Mouse (Mus musculus) heart, embryonic 14.5 days (tissue): ENCODE results near the gene Hsd17b2. TPM values are rescaled to one million over a fixed set of nuclear protein-coding genes. Genes with fewer than 3 reads are reported as not detected.

Experiments used
- ATAC-seq: fragments of 200-750 bp; cut with Nextera tagmentation; 2 replicates; pipeline ENCODE4 v1.8.0; 2017; ENCODE audit warnings: low read depth, moderate TSS enrichment; ENCODE audit not compliant: insufficient number of reproducible peaks, insufficient read depth, low FRiP score
- H3K27ac ChIP-seq, 2 experiments: fragments of 200-500 bp in 1 of 2; fragments of 300-500 bp in 1 of 2; sonication (generic) in 1 of 2; replicated peaks in 1 of 2; 2 replicates each; pipeline ENCODE4 v1.5.1; 2012 to 2014; ENCODE audit warnings: low read depth in 2 of 2, low read length in 2 of 2, control low read depth in 1 of 2, mild to moderate bottlenecking in 1 of 2, mixed read lengths in 1 of 2; ENCODE audit not compliant: control insufficient read depth in 1 of 2, insufficient read depth in 1 of 2
- H3K27me3 ChIP-seq: fragments of 300-500 bp; sonication (generic); 2 replicates; pipeline ENCODE4 v1.6.1; 2014; ENCODE audit warnings: mild to moderate bottlenecking, low read length, control low read depth; ENCODE audit not compliant: control insufficient read depth, insufficient read depth
- H3K36me3 ChIP-seq: fragments of 300-500 bp; sonication (generic); 2 replicates; pipeline ENCODE4 v1.6.1; 2014; ENCODE audit warnings: mild to moderate bottlenecking, control low read depth, low read length, mixed read lengths; ENCODE audit not compliant: control insufficient read depth, insufficient read depth
- H3K4me1 ChIP-seq, 2 experiments: fragments of 200-500 bp in 1 of 2; fragments of 300-500 bp in 1 of 2; sonication (generic) in 1 of 2; 2 replicates each; pipeline ENCODE4 v1.6.1; 2012 to 2014; ENCODE audit warnings: low read length in 2 of 2, control low read depth in 1 of 2, mixed read lengths in 1 of 2; ENCODE audit not compliant: control insufficient read depth in 2 of 2, insufficient read depth in 2 of 2
- H3K4me2 ChIP-seq: fragments of 300-500 bp; sonication (generic); 2 replicates; pipeline ENCODE4 v1.6.1; 2014; ENCODE audit warnings: mild to moderate bottlenecking, low read length
- H3K4me3 ChIP-seq, 2 experiments: fragments of 200-500 bp in 1 of 2; fragments of 300-500 bp in 1 of 2; sonication (generic) in 1 of 2; 2 replicates each; pipeline ENCODE4 v1.5.1; 2012 to 2014; ENCODE audit warnings: low read length in 2 of 2, mild to moderate bottlenecking in 2 of 2, control low read depth in 1 of 2, low read depth in 1 of 2, moderate library complexity in 1 of 2; ENCODE audit not compliant: control insufficient read depth in 1 of 2, insufficient read depth in 1 of 2
- H3K9ac ChIP-seq: fragments of 300-500 bp; sonication (generic); 2 replicates; pipeline ENCODE4 v1.6.1; 2014; ENCODE audit warnings: mild to moderate bottlenecking, low read length
- H3K9me3 ChIP-seq: fragments of 300-500 bp; sonication (generic); 2 replicates; pipeline ENCODE4 v1.6.1; 2016; ENCODE audit warnings: low read length, control low read depth; ENCODE audit not compliant: control insufficient read depth
- WGBS: fragments of 180-500 bp; shearing (Covaris S2); extraction: QIAGEN DNeasy Blood & Tissue Kit; methylation state at CpG from one replicate; pipeline ENCODE4 v1.1.7; 2014; 5-methylcytosine and 5-hydroxymethylcytosine counted together
- polyA plus RNA-seq: library from polyadenylated mRNA; unstranded; fragments of >200 nt; fragmentation: Nextera tagmentation; extraction: Ambion mirVana; gene quantifications from 2 replicates; pipeline ENCODE4 v1.2.1, GENCODE M21; 2014

Gene Hsd17b2
- polyA plus RNA-seq, 1 experiment from 2014 or later, result not detected

DNA sequence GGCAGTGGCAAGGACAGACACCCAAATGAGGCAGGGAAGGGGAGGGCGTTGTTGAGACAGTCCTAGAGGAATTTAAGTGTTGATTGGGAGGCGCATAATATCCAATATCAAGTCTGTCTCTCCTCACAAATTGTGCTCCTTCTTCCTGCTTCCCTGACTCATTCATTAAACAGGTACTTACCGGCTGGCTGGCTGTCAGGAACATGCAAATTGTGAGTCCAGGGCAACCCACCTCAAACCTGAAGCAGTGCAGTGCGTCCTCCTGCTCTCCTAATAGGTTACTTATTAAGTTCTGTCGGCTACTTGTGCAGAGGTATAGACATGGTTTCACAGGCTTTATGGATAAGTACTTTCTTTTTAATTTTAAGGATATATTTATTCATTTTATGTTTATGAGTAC is 103.7 kb downstream of the Hsd17b2 start:
- H3K27ac ChIP-seq, result no peak overlapping the region
- no peaks in the 10 kb centered on the region for H3K9me3 ChIP-seq
- 60% methylated on average over 5 of the region's 5 CpGs for WGBS
- H3K4me3 ChIP-seq, result no peak overlapping the region
- H3K36me3 ChIP-seq, result no peaks in the 10 kb centered on the region
- H3K4me1 ChIP-seq, result peaks cover 9 to 12% of the 10 kb centered on the region in 2 experiments
- no peak for ATAC-seq
- no peak overlapping the region for H3K9ac ChIP-seq
- H3K27me3 ChIP-seq, result no peaks in the 10 kb centered on the region
- no peak overlapping the region for H3K4me2 ChIP-seq

Other genes starting within 250 kb of the Hsd17b2 start
- 5.0 and 5.2 TPM in 2 replicates for gene Plcg2, start 203.6 kb upstream of the Hsd17b2 start, polyA plus RNA-seq
- 0.46 and 0.55 TPM in 2 replicates for gene Sdr42e1, start 28.2 kb upstream of the Hsd17b2 start, polyA plus RNA-seq
- 29.9 and 32.4 TPM in 2 replicates for gene Mphosph6, start 100.0 kb downstream of the Hsd17b2 start, polyA plus RNA-seq